Mouse (Mus musculus): ENCODE measurements around the gene Slc25a41.
"Not testable (repeated sequence)": the region's sequence is repeated elsewhere in the genome, so short reads cannot be mapped to it uniquely, and the experiment has no call there.

Slc25a41 gene

DNA sequence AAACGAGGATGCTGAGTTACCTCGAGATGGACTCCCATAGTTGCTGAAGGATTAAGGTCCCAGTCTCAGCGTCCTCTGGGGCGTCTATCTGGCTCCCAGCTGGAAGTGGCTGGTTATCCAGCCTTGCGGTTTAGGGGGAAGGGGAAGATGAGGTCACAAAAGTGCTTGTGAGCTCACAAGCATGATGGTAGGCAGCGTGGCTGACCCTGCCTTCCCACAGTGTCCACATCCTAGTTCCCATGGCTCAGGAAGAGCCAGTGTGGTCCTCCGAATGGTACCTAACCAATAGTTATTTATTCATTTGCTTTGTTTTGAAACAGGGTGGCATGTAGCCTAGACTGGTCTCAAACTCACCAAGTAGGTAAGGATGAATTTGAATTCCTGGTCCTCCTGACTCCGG, at the start of gene Slc25a41:
TSS of gene Slc25a41 (minus strand) at position 101 of the 400 bp plus-strand sequence.
- DNase-seq (ENCODE audit: low spot score in 2 of 2), result peak in 1 of 2 experiments; percentile 49

DNA sequence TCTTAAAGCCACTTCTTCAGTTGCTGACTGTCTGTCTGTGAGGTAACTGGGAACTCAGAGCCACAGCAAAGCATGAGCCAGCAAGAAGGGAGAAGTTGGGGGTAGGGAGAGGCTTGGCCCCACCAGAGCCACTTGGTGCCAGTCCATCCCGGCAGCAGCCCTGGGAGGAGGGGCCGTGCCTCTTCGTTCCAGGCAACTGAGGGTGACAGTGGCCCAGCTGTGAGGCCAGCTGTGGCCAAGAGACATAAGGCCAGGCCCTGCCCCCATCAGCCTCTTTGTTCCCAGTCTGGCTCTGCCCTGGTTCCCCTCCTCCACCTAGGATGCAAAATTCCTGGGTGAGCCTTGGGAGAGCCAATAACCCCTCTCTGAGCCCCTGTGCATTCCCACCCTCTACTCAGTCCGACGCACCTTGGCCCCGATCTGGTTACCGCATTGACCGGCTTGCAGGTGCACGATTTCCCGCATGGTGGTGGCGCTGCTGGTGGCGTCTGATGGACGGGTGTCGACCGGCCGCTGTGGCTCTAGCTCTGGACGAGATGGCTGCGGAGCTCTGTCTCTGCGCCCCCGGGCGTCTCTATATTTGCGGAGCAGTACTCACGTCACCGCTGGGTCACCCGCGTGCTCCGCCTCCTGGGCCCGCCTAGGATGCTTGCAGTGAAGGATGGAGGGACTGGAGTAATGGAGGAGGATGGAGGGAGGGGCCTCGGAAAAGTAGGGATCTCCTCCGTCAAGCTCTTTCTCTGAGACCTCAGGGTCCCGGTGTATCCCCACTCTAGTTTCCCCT, 45.8 kb upstream of the Slc25a41 start, which contains the start of gene Tubb4a:
TSS of gene Tubb4a (minus strand) at position 734 of the 784 bp plus-strand sequence.
- no peak for DNase-seq (ENCODE audit: low spot score in 2 of 2)

DNA sequence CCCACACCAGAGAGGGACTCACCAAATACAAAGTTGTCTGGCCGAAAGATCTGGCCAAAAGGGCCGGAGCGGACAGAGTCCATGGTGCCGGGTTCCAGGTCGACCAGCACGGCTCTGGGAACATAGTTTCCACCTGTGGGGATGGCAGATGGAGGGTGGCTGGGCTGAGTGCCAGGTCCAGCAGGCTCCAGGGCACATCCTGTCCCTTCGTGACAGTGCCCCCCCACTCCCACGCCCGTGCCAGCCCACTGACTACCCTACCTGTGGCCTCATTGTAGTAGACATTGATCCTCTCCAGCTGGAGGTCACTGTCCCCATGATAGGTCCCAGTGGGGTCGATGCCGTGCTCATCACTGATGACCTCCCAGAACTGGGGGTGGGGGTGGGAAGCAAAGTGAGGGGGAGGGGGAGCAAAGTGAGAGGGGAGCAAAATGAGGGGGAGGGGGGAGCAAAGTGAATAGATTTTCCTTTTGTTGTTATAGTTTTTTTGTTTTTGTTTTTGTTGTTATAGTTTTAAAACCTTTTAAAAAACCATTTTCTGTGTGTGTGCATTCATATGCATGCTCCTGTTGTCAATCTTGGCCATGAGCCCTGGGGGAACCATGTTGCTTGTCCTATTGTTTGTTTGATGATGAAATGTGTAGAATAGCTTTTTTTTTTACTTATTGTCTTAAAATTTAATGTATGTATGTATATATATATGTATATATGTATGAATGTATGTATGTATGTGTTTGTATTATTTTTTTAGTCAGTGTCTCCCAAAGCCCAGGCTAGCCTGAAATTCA, 44.7 kb upstream of the Slc25a41 start:
- DNase-seq (ENCODE audit: low spot score in 2 of 2), result no peak

GRCm38 (mm10) chr17:57082481-57082880, 41.0 kb upstream of the Slc25a41 start:
- DNase-seq (ENCODE audit: low spot score in 2 of 2), result no peak

DNA sequence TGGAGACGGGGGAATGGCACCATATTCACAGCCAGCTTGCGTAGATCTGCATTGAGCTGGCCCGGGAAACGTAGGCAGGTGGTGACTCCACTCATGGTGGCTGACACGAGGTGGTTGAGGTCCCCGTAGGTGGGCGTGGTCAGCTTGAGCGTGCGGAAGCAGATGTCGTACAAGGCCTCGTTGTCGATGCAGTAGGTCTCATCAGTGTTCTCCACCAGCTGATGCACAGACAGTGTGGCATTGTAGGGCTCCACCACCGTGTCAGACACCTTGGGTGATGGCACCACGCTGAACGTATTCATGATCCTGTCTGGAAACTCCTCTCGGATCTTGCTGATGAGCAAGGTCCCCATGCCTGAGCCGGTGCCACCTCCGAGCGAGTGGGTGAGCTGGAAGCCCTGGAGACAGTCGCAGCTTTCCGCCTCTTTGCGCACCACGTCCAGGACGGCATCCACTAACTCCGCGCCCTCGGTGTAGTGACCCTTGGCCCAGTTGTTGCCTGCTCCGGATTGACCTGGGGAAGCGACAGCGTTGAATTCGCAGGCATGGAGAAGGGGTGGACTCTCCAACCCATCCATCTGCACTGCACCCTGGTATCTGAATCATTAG, 39.9 kb upstream of the Slc25a41 start:
- no peak for DNase-seq (ENCODE audit: low spot score in 2 of 2)

DNA sequence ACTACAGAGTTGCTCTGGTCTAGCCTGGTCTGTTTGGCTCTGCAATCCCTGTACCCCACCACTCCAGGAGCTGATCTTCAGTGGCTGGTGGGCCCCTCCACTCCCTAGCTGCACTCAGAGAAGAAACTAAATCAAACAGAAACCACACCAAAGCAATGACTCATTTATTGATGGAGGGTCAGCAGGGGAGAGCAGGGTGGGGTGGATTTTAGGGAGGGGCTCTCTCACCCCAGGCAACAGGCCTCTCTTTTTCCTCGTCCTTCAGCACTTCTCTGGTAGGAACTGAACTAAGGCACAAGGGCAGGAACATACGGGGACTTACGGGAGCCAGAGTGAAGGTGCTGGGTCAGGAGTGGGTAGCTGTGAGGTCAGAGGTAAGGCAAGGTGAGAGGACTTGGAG, 38.5 kb upstream of the Slc25a41 start:
- no peak for DNase-seq (ENCODE audit: low spot score in 2 of 2)

GRCm38 (mm10) chr17:57078336-57078735, 36.9 kb upstream of the Slc25a41 start, which contains the start of gene Dennd1c:
TSS of gene Dennd1c (minus strand) at chr17:57078514.
- no peak for DNase-seq (ENCODE audit: low spot score in 2 of 2)

GRCm38 (mm10) chr17:57076916-57077315, 35.5 kb upstream of the Slc25a41 start:
- DNase-seq (ENCODE audit: low spot score in 2 of 2), result no peak

- DNase-seq (ENCODE audit: low spot score in 2 of 2), result no peak
Measured at GRCm38 (mm10) chr17:57070699-57071098, 29.2 kb upstream of the Slc25a41 start.

- DNase-seq (ENCODE audit: low spot score in 2 of 2), result no peak
Measured at GRCm38 (mm10) chr17:57070272-57070671, 28.8 kb upstream of the Slc25a41 start.

DNA sequence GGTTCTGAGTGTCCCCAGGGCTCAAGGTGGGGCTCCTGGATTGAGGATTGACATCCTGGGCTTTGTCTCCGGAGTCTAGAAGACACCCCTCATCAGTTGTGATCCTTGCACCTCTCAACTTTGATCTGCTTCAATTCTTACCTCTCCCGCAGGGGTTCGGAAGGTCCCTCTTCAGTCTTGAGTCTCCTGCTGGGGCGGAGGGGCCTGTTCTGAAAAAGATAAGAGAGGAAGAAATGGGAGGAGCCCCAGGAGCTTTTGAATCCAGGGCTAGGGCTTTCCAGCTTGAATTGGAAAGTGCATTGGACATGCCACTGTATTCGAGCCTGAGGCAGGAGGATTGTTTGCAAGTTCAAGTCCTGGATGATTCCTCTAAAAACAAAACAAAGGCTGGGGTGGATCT, 25.5 kb upstream of the Slc25a41 start:
- DNase-seq (ENCODE audit: low spot score in 2 of 2), result no peak

- no peak for DNase-seq (ENCODE audit: low spot score in 2 of 2)
Measured at GRCm38 (mm10) chr17:57063031-57063430, 21.6 kb upstream of the Slc25a41 start.

DNA sequence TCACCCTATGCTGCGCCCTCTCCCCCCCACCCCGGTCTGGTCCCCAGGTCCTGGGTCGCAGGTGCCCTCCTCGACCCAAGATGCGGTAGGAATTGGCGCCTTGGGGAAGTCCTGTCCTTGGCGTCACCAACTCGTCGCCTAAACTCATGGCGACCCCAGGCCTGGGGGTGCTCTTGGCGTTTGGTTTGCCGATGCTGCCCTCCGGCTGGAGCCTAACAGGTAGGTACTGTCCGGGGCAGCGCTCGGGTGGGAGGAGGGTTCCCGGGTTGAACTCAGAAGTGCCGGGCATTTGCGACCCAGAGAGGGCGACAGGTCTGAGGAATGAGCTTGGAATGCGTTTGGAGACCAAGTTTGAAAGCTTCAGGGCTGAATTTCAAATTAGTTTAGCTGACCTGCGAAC, 21.1 kb upstream of the Slc25a41 start:
- no peak for DNase-seq (ENCODE audit: low spot score in 2 of 2)

DNA sequence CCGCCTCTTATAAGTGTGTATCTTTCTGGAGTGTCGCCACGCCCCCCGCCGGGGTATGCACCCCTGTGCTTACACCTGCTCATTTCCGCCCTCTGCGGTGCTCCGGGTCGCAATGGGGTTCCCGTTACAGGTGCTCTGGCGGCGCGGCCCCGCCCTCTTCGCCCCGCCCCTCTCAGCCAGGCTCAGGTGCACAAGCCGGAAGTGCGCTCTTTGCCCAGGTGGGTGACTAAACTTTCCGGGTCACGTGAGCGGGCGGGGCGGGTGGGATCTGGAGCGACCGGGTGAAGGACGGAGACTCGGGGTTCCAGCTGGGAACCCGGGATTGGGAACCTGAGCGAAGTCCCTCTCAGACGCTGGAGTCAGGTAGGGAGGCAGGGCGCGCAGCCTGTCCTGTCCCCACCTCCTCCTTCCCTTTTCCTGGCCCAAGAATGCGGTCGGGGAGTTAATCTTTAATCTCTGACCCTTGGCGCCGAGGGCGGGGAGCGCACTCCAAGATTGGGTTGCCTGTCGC, 20.6 kb upstream of the Slc25a41 start:
- DNase-seq (ENCODE audit: low spot score in 2 of 2), result peak in 1 of 2 experiments; percentile 43

GRCm38 (mm10) chr17:57061069-57061468, 19.6 kb upstream of the Slc25a41 start:
- DNase-seq (ENCODE audit: low spot score in 2 of 2), result no peak

DNA sequence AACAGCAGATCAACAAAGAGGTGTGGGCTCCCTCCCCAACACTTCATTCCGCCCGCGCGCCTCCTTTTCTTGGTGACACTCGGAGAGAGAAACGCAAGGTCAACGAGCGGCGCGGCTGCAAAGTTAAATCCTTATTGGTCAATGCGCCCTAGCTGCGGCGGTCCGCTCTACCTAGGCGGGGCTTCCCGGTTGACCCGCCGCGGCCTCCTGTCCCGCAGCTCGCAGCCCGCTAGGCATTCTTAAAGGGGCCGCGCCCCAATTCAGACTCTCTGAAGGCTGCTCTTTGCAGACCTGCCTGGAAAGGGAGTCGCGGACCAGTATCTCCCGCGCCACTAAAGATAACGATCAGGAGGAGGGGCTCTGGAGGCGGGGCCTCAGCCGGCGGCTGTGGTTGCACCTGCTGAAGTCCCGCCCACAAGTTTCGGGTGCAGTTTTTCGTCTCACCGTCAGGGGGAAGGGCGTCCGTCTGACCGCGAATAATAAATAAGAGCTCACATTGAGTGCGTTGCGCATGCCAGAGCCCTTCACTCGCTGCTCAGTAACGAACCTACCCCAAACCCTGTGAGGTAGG, 18.9 kb upstream of the Slc25a41 start:
- DNase-seq (ENCODE audit: low spot score in 2 of 2), result peak; percentile 89 to 94

- DNase-seq (ENCODE audit: low spot score in 2 of 2), result peak in 1 of 2 experiments; percentile 52
Measured at GRCm38 (mm10) chr17:57059486-57059977, 18.1 kb upstream of the Slc25a41 start, which contains the start of gene Slc25a23. TSS of gene Slc25a23 (minus strand) at chr17:57059863.

DNA sequence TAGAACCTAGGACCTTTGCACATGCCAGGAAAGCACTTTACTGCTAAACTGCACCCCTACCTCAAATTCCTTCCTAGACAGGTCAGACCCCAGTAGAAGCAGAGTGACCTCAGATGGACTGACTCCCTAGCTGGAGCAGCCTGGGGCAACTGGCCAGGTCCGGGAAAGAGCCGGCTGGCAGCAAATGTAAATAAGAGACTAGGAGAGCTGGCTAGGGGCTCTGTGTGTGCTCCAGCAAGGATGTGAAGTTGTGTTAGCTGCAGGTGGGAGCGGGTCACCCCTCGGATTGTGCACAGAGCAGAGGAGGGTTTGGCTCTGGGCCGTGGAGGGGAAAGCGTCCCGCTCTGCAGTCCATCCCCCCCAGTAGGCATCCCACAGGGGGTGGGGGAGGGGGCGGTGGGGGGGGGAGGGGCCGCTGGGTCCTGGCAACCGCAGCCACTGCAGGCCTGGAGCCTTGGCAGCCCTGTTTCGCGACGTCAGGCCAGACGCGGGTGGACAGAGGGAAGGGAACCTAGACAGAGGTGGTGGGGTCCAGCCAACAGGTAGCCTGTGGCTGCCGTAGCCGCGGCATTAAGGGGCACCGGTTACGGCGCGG, 17.5 kb upstream of the Slc25a41 start, which contains the start of gene Crb3:
TSS of gene Crb3 (plus strand) at position 215 of the 595 bp plus-strand sequence.
- no peak for DNase-seq (ENCODE audit: low spot score in 2 of 2)

GRCm38 (mm10) chr17:57056246-57056645, 14.8 kb upstream of the Slc25a41 start:
- no peak for DNase-seq (ENCODE audit: low spot score in 2 of 2)

- DNase-seq (ENCODE audit: low spot score in 2 of 2), result not testable (repeated sequence)
Measured at GRCm38 (mm10) chr17:57051679-57052078, 10.2 kb upstream of the Slc25a41 start.

DNA sequence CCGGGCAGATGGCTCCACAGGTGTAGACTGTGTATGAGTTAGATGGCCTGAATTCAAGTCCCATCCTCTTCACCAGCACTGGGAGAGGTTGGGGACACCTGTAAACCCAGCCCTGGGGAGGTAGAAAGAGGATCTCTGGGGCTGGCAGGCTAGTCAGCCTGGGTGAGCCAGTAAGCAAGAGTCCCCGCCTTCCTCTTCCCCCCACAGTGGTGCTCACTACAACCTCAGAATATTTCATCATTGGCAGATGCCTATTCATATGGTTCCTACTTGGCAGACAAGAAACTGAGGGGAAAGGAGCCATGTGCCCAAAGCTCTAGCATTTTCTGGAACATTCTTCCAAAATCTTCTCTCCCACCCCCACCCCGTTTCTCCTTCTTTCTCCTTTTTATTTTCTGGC, 7.4 kb upstream of the Slc25a41 start:
- no peak for DNase-seq (ENCODE audit: low spot score in 2 of 2)

Data from urinary bladder, postnatal 4 days (tissue).